Mouse (Mus musculus): ENCODE measurements at regions not wholly inside any gene's neighbourhood (a gene's known extent, or its start where the extent isn't known, plus 50 kb on each side); places are given as distances from the start of the nearest gene placed in this dataset.
"Not testable (repeated sequence)": the region's sequence is repeated elsewhere in the genome, so short reads cannot be mapped to it uniquely, and the experiment has no call there.

GRCm38 (mm10) chr8:102223097-102223496 lies 562.3 kb downstream of the Cdh11 start:
- in situ Hi-C loops (cut with MboI, MseI) = no loop called here

GRCm38 (mm10) chr8:102205633-102206032 lies 579.8 kb downstream of the Cdh11 start:
- in situ Hi-C loops (cut with MboI, MseI) = no loop called here

DNA sequence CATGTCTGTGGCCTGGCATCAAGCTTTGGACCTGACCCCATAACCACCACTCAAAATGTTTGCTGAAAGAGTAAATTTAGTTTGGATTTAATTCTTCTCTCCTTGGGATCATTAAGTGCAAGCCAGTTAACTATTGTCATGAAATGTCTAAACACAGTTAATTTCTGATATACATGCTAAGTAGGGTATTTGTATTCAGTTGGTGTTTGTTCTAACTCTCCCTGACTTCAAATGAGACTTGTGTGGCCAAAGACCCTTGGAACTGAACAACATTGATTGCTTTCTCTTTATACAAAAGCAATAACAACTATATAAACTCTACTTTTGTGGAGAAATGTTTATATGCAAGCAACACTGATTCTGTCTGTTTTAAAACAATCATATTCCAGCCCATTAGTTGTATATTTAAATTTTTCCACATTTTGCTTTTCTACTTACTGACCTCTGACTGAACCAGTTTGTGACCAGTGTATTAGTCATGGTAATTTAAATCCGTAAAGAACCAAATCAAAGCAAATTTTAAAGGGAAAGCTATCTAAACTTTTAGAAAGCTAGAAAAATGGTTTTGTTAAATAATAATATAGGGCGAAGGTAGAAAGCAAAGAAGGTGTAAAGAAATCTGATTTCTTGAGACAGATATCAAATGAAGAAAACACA lies 625.8 kb downstream of the Cdh11 start:
- in situ Hi-C loops (cut with MboI, MseI) = no loop called here

DNA sequence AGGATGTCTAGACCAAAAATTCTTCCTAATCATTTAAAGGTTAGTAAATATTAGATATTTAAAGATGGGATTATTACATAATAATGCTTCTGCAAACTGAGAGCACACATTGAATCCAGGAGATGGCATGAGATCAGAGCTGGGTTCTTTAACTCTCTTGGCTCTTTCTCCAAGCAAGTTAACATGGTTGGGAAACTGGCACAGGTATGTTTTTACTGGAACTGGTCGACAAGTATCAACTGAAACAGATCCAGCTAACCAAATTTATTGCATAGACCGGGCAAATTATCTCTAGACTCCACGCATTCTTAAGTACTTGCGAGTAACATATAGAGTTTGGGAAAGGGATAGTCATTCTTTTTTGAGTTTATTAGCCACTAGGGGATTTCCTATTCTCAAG lies 666.8 kb downstream of the Cdh11 start:
- in situ Hi-C loops (cut with MboI, MseI) = no loop called here

GRCm38 (mm10) chr8:102116846-102117403 lies 668.5 kb downstream of the Cdh11 start:
- in situ Hi-C loops (cut with MboI, MseI) = no loop called here

DNA sequence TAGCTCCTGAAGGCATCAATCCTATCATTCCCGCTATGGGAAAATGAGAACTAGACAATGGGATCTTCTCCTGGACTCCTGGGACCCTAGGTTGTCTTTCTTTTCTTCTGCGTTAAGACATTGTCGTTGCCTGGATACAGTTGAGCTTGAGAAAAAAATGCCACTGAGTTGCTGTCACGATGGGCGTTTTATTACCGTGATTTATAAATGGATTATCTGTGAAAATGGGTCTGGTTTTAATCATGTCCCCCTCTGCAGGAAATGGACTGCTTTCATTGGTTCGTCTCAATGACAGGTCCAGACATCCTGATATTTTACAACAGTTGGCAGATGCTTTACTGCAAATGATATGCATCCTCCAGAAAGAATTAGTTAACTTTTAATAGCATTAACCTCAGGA lies 681.7 kb downstream of the Cdh11 start:
- in situ Hi-C loops (cut with MboI, MseI) = no loop called here

DNA sequence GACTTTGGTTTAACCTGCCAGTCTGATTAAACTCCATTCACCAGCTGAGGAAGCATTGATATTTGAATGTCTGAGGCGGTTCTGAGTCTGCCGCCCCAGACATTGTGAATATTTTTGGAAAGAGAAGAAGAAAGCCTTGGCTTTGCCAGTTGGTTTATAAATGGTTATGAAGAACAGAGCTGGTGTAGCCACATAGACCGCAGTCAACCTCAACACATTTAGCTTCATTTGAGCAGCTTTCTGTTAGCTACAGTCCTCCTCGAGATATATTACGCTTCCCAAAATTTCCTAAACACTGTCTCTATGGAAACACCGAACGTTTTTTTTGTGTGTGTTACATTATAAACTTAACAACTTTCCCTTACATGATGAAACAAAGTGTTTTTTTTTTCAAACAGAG lies 688.7 kb downstream of the Cdh11 start:
- in situ Hi-C loops (cut with MboI, MseI) = loop anchor here (10.0 kb wide), 1 partner anchor 302 kb away; no protein-coding TSS in a partner anchor

- in situ Hi-C loops (cut with MboI, MseI) = no loop called here
Observed at GRCm38 (mm10) chr8:102085927-102086326, 699.5 kb downstream of the Cdh11 start.

DNA sequence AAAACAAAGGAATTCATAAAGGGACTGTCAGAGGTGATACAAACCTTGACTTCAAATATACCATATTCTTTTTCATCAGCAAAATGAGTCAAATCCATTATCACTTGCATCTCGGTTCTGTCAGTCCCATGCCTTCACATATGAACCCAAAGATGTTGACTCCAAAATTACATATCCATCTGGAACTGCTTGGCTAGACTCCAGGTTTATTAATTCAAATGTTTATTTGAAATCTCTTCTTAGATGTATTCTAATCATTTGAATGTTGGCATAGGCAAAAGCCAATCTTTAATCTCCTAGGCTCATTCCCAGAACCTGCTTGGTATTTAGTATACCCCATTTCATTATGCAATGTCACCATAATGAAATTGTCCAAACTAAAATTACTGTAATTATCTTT lies 709.8 kb downstream of the Cdh11 start:
- in situ Hi-C loops (cut with MboI, MseI) = no loop called here

GRCm38 (mm10) chr8:102064137-102064536 lies 721.3 kb downstream of the Cdh11 start:
- in situ Hi-C loops (cut with MboI, MseI) = no loop called here

DNA sequence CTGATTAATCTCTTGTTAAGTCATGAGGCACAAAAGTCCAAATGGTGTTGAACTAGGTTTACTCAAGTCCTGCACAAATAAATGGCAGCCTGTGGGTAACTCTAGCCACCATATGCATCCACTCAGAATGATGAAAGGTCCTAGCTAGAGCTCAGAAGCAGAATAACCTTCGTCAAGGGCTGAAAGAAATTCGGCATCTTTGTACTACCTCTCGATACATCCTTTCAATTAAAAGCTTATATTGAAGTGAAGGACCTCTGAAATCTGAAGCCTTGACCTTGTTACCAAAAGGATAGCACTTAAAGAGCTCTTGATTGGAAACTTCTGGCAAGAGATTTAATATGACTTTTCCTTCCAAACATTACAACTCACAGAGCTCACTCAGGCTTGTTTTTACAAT lies 732.0 kb downstream of the Cdh11 start:
- in situ Hi-C loops (cut with MboI, MseI) = no loop called here

DNA sequence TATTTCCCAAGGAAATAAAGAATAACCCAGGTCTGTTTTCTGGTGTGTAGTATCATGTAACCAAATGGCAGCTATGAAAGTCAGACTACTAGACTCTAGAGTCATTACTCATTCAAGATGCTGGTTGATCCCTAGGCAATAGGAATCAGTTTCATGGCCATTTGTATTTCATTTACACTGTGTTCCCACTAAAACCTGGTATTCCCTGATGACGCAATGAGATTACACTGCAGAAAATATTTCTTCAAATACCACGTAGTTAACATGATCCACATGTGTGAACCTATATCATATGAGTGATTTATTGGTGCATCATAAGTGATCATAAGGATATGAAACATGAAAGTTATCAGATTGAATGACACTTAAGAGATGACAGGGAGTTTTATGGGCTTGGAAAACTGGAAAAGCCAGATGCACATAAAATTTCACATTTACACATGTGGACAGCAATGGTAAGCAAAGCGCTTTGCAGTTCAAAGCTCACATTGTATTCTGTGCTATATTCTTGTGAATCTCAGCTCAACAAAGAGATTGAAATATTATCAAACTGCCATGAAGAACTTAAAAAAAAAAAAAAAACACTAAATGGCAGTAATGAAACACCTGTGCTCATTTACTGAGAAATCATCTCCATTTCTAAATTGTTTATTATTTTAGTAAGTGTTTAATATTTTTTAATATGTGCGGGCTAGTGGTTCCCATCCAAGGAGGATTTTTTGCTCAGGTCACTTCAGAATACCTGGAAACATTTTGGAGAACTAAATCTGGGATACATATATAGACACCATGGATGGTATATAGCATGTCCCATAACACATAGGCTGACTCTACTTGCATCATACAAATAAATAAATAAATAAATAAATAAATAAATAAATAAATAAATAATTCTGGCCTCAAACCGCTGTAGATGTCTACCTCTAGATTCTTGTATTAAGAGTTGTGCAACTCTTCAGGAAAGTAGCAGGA lies 758.2 kb downstream of the Cdh11 start:
- in situ Hi-C loops (cut with MboI, MseI) = no loop called here

- in situ Hi-C loops (cut with MboI, MseI) = no loop called here
Observed at GRCm38 (mm10) chr8:102024472-102024871, 761.0 kb downstream of the Cdh11 start.

DNA sequence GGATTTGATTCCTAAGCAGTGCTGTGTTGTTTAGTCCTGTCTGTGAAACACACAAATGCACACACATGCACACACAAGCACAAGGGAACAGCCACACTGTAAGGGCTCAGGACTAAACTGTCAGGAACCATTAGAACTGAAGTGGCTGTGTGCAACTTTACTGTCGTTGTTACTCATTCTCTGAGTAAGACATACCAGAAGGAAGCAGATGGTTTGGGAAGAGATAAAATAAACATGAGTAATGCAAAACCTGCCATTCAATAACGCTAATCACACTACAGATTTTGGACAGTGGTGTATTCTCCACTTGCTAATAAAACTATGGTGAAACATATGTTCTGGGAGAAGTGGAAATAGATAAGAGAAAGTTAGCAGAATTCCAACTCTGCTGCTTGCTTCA lies 767.7 kb downstream of the Cdh11 start:
- in situ Hi-C loops (cut with MboI, MseI) = no loop called here

DNA sequence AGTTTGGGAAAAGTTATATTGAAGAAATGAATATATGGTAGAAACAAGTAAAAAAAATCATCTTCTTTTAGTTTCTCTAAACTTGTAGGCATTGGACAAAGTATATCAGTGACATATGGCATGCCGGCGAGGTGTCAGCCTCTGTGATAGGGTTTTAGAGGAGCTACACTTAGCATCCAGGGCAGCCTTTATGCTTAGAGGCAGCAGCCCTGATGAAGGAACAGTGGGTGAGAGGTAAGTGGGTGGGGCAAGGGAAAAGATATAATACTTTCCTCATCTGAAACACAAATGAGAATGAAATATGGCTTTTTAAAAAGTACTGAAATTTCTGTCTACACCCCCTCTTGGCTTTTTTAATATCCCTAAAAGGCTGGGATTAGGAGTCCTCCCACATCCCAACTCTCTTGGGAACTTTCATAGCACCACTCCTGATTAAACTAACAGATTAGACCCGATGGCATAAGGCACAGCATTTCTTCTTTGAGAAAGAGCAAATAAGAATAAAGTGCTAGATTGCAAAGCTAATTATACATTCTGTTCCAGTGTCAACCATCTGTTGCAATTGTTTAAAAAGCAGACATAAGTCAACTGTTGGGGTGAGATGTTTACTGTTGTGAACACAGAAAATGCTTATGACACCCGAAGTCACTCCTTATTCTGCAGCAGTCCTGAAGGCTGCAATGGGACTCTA lies 785.0 kb downstream of the Cdh11 start:
- in situ Hi-C loops (cut with MboI, MseI) = no loop called here

DNA sequence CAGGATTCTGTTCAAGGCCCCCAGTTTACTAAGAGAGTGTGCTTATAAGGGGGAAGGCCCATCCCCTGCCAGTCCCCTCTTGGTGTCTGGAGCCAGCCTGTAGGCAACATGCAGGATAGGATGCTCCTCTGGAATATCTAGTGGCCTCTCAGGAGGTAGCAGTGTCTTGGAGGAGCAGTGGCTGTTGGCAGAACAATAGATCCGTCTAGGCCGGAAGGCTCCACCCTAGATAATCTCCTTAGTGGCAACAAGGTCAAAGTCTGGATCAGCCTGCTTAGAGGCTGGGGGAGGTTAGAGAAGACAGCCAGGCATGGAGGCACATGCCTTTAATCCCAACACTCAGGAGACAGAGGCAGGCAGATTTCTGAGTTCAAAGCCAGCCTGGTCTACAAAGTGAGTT lies 788.7 kb downstream of the Cdh11 start:
- in situ Hi-C loops (cut with MboI, MseI) = not testable (repeated sequence)

DNA sequence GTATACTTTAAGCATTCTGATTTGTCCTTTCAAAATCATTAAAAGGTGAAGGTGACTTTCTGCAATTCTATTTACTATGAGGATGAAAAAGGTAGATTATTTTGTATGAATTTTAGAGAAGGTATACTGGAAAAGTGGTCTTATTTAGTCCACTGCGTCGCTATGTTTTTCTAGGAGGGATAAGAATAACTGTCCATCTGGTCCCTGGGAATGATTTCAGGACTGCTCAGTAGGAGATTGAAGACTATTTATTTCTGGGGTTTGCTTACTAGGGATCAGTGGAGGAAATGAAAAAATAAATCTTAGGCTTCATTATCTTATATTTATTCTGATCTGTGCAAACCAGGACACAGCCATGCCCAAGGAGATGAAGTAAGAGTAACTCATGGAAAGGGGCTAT lies 828.6 kb downstream of the Cdh11 start:
- in situ Hi-C loops (cut with MboI, MseI) = no loop called here

GRCm38 (mm10) chr8:101950599-101950998 lies 834.8 kb downstream of the Cdh11 start:
- in situ Hi-C loops (cut with MboI, MseI) = no loop called here

GRCm38 (mm10) chr8:101937859-101938258 lies 847.6 kb downstream of the Cdh11 start:
- in situ Hi-C loops (cut with MboI, MseI) = no loop called here

- in situ Hi-C loops (cut with MboI, MseI) = no loop called here
Observed at GRCm38 (mm10) chr8:101913665-101914064, 871.8 kb downstream of the Cdh11 start.

All from T-helper 1 cell (primary cell).